Mouse (Mus musculus) NIH3T3 (cell line): ENCODE results near the gene Zdhhc7.

Experiments
- DNase-seq: peaks from one replicate; pipeline ENCODE4 v3.0.0-alpha.2; 2012; ENCODE audit warnings: low read depth

The Zdhhc7 gene

GRCm38 (mm10) chr8:120036578-120036977 lies 64.7 kb downstream of the Zdhhc7 start:
- no peak for DNase-seq

GRCm38 (mm10) chr8:120036111-120036510 lies 65.2 kb downstream of the Zdhhc7 start:
- peak; percentile 36 for DNase-seq

- no peak for DNase-seq
These were observed 66.8 kb downstream of the Zdhhc7 start for GRCm38 (mm10) chr8:120034471-120034870.

GRCm38 (mm10) chr8:120032549-120033208 lies 68.6 kb downstream of the Zdhhc7 start:
- no peak for DNase-seq
